Mouse (Mus musculus): ENCODE measurements at regions not wholly inside any gene's neighbourhood (a gene's known extent, or its start where the extent isn't known, plus 50 kb on each side); places are given as distances from the start of the nearest gene placed in this dataset.

GRCm38 (mm10) chr16:95820013-95820412, 118.1 kb downstream of the Ets2 start:
- TF ChIP-seq CTCF (IDR thresholded peaks at IDR 0.05) (no peak), POLR2A (IDR thresholded peaks at IDR 0.05; ENCODE audit: insufficient read depth, low read depth, low read length) (no peak), EP300 (IDR thresholded peaks at IDR 0.05; ENCODE audit: insufficient read depth, low read depth, low read length) (no peak)

Data from heart, adult 2 months (tissue).